Mouse (Mus musculus): ENCODE results near the gene Gch1.

- no peak; the same call in 1 of the 2 replicates for TF ChIP-seq CTCF (IDR thresholded peaks at IDR 0.05; ENCODE audit: low read depth, low read length)
- TF ChIP-seq POLR2A (IDR thresholded peaks at IDR 0.05; ENCODE audit: extremely low read depth, insufficient read depth, low read length): no peak
These were observed 752 bp downstream of the Gch1 start for GRCm38 (mm10) chr14:47188475-47188847.

All from liver, adult 2 months (tissue).